Mouse (Mus musculus) myocyte (in vitro differentiated cells): Measurements from ENCODE around the gene Epb41l4b. TPM values are rescaled to one million over a fixed set of nuclear protein-coding genes. Genes with fewer than 3 reads are reported as not detected.

Experiments
- H3K27me3 ChIP-seq: one replicate; pipeline ENCODE4 v1.6.1; 2011; ENCODE audit not compliant: control insufficient read depth, insufficient read depth, insufficient read length
- H3K36me3 ChIP-seq: one replicate; pipeline ENCODE4 v1.6.1; 2011; ENCODE audit not compliant: control insufficient read depth, insufficient read depth
- H3K4me2 ChIP-seq: one replicate; pipeline ENCODE4 v1.6.1; 2011; ENCODE audit warnings: low read depth, control low read depth
- H3K4me3 ChIP-seq: one replicate; pipeline ENCODE4 v1.5.1; 2011; ENCODE audit warnings: mild to moderate bottlenecking, control low read depth, moderate library complexity
- H3K79me2 ChIP-seq: one replicate; pipeline ENCODE4 v1.6.1; 2011; ENCODE audit not compliant: control insufficient read depth, insufficient read depth
- H3ac ChIP-seq: one replicate; pipeline ENCODE4 v1.6.1; 2011; ENCODE audit not compliant: control insufficient read depth, insufficient read length
- CEBPB ChIP-seq: IDR thresholded peaks from 2 replicates; pipeline ENCODE4 v1.6.1; 2011; ENCODE audit warnings: mild to moderate bottlenecking, moderate library complexity; ENCODE audit not compliant: poor library complexity, insufficient read depth, severe bottlenecking
- E2F4 ChIP-seq: IDR thresholded peaks from one replicate; pipeline ENCODE4 v1.6.1; 2011; ENCODE audit warnings: mild to moderate bottlenecking, control low read depth, moderate library complexity; ENCODE audit not compliant: insufficient read depth
- MAX ChIP-seq: IDR thresholded peaks from one replicate; pipeline ENCODE4 v1.6.1; 2011; ENCODE audit warnings: low read depth, mild to moderate bottlenecking, control low read depth
- MYOD1 ChIP-seq, 3 experiments: IDR thresholded peaks; one replicate each; pipeline ENCODE4 v1.6.1; 2011; ENCODE audit warnings: control low read depth in 2 of 3, low read depth in 2 of 3, mild to moderate bottlenecking in 2 of 3, moderate library complexity in 1 of 3; ENCODE audit not compliant: insufficient read length in 2 of 3, control insufficient read depth in 1 of 3
- MYOG ChIP-seq, 3 experiments: IDR thresholded peaks; one replicate each; pipeline ENCODE4 v1.6.1; 2011; ENCODE audit warnings: control low read depth in 2 of 3, low read depth in 2 of 3, mild to moderate bottlenecking in 2 of 3; ENCODE audit not compliant: insufficient read length in 2 of 3, control insufficient read depth in 1 of 3, insufficient read depth in 1 of 3
- POLR2A ChIP-seq: IDR thresholded peaks from one replicate; pipeline ENCODE4 v1.6.1; 2011; ENCODE audit warnings: low read depth, mild to moderate bottlenecking, control low read depth, moderate library complexity; ENCODE audit not compliant: insufficient read length
- POLR2AphosphoS2 ChIP-seq: IDR thresholded peaks from one replicate; pipeline ENCODE4 v1.6.1; 2011; ENCODE audit warnings: low read depth, control low read depth; ENCODE audit not compliant: insufficient read length
- REST ChIP-seq: IDR thresholded peaks from one replicate; pipeline ENCODE4 v1.6.1; 2011; ENCODE audit warnings: mild to moderate bottlenecking, control low read depth, moderate library complexity; ENCODE audit not compliant: insufficient read depth, insufficient read length
- SRF ChIP-seq: IDR thresholded peaks from one replicate; pipeline ENCODE4 v1.6.1; 2011; ENCODE audit warnings: low read depth; ENCODE audit not compliant: control insufficient read depth, insufficient read length
- TCF12 ChIP-seq: IDR thresholded peaks from one replicate; pipeline ENCODE4 v1.6.1; 2011; ENCODE audit warnings: mild to moderate bottlenecking, control low read depth; ENCODE audit not compliant: poor library complexity, insufficient read depth, severe bottlenecking
- TCF3 ChIP-seq: IDR thresholded peaks from one replicate; pipeline ENCODE4 v1.6.1; 2011; ENCODE audit warnings: low read depth, control low read depth; ENCODE audit not compliant: insufficient read length
- USF1 ChIP-seq: IDR thresholded peaks from one replicate; pipeline ENCODE4 v1.6.1; 2011; ENCODE audit warnings: low read depth, mild to moderate bottlenecking, control low read depth, moderate library complexity
- polyA plus RNA-seq: library from polyadenylated mRNA; unstranded; fragments of >200 nt; fragmentation: generic; extraction: Trizol; gene quantifications from one replicate; pipeline ENCODE4 v1.2.1, GENCODE M21; 2012; ENCODE audit warnings: missing spikeins

Gene Epb41l4b
- polyA plus RNA-seq, 1 experiment = 0.31 TPM

DNA sequence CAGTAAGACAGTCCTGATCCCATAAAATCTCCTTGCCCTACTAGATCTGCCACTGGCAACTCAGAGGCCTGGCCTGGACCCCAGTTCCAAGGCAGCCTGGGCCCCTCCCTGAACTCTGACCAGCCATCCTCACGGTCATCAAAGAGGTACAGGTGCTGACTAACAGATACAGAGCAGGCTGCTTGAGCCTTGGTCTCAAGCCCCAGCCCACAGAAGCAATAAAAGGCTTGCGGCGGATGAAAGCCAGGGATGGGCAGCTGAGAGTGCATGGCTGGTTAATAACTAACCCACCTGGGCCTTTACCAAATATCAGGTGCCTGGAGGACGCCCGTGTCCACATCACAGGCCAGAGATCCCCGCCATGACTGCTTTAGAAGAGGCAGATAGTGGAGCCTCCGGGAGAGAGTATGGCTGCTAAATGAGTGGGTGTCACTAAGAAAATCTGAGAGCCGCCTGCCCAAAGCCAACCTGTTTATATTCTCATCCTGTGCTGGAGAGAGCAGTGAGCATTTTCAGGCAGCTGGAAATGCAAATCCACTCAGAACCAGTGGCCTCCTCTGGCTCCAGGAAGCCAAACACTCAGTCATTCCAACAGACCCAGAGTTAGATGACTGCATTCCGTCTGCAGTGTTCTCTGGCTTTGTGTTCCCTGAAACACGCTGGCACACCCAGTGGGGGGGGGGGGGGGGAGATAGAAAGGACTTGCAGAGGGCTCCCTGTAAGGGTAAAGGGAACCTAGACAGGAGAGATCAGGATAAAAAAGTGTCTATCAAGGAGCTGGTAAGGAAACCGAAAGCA, 13.3 kb downstream of the Epb41l4b start:
- H3K4me3 ChIP-seq = no peak overlapping the region
- H3ac ChIP-seq = no peak overlapping the region
- no peaks in the 10 kb centered on the region for H3K36me3 ChIP-seq
- H3K27me3 ChIP-seq = peaks cover 37% of the 10 kb centered on the region
- TF ChIP-seq TCF12 (no peak), USF1 (no peak), REST (no peak), POLR2A (no peak), TCF3 (no peak), CEBPB (no peak), MYOD1 (IDR thresholded peaks at IDR 0.05; ENCODE audit: control insufficient read depth in 1 of 3, insufficient read length in 2 of 3, low read depth in 2 of 3) (no peak), POLR2AphosphoS2 (no peak), MYOG (IDR thresholded peaks at IDR 0.05; ENCODE audit: control insufficient read depth in 1 of 3, insufficient read depth in 1 of 3, insufficient read length in 2 of 3, low read depth in 2 of 3) (no peak), E2F4 (no peak), MAX (no peak), SRF (no peak)
- no peak overlapping the region for H3K4me2 ChIP-seq
- no peaks in the 10 kb centered on the region for H3K79me2 ChIP-seq

GRCm38 (mm10) chr4:57123003-57123402, 20.2 kb downstream of the Epb41l4b start:
- H3K4me2 ChIP-seq = no peak overlapping the region
- no peak overlapping the region for H3ac ChIP-seq
- H3K36me3 ChIP-seq = no peaks in the 10 kb centered on the region
- H3K4me3 ChIP-seq = no peak overlapping the region
- TF ChIP-seq MYOG (IDR thresholded peaks at IDR 0.05; ENCODE audit: control insufficient read depth in 1 of 3, insufficient read depth in 1 of 3, insufficient read length in 2 of 3, low read depth in 2 of 3) = no peak
- no peak for TF ChIP-seq MAX
- peaks cover 34% of the 10 kb centered on the region for H3K27me3 ChIP-seq
- H3K79me2 ChIP-seq = no peaks in the 10 kb centered on the region

DNA sequence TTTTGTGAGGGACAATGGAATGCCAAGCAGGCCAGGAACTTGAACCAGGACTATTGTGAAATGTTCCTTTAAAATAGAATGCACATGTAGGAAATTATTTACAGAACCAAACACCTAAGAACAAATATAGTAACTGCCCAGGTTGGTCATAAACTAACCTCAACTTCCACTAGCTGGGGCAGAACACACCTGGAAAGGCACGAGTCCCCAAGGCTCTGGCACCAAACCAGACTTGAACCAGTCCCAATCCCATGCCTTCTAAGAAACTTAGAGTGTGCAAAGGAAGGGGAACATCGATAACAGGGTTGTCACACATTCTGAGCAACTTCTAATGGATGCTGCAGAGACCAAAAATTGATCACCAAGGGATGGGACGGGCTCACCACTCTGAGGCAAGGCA, 21.1 kb downstream of the Epb41l4b start:
- Histone ChIP-seq H3K36me3 (no peaks in the 10 kb centered on the region), H3ac (no peak overlapping the region), H3K4me2 (no peak overlapping the region), H3K4me3 (no peak overlapping the region), H3K79me2 (no peaks in the 10 kb centered on the region), H3K27me3 (peaks cover 34% of the 10 kb centered on the region)
- no peak for TF ChIP-seq TCF3
- no peak for TF ChIP-seq POLR2A
- no peak for TF ChIP-seq TCF12
- TF ChIP-seq MAX = no peak
- TF ChIP-seq CEBPB = no peak
- no peak for TF ChIP-seq POLR2AphosphoS2
- no peak for TF ChIP-seq E2F4
- no peak for TF ChIP-seq MYOD1 (IDR thresholded peaks at IDR 0.05; ENCODE audit: control insufficient read depth in 1 of 3, insufficient read length in 2 of 3, low read depth in 2 of 3)
- TF ChIP-seq MYOG (IDR thresholded peaks at IDR 0.05; ENCODE audit: control insufficient read depth in 1 of 3, insufficient read depth in 1 of 3, insufficient read length in 2 of 3, low read depth in 2 of 3) = no peak
- TF ChIP-seq SRF = no peak
- TF ChIP-seq USF1 = no peak
- TF ChIP-seq REST = no peak

DNA sequence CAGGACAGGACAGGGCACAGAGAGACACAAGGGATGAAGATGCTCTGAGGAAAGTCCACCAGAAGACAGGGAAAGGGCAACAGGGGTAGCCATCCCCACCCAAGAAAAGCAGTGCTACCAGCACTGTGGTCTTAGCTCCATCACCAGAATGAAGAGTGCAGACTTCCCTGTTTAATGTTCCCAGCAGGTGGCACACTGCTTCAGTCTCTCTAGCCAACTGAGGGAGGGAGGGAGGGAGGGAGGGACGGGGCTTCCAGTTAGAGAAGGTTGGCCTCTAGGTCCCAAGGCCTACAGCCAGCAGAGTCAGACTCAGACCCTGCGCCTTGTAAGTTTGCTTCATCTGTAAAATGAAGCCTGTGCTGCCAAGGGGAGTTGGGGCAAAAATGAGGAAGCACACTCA, 22.7 kb downstream of the Epb41l4b start:
- Histone ChIP-seq H3K27me3 (peaks cover 22% of the 10 kb centered on the region), H3K4me3 (no peak overlapping the region), H3ac (no peak overlapping the region), H3K79me2 (no peaks in the 10 kb centered on the region), H3K4me2 (no peak overlapping the region), H3K36me3 (no peaks in the 10 kb centered on the region)
- TF ChIP-seq POLR2AphosphoS2 (no peak), POLR2A (no peak), REST (no peak), MYOD1 (IDR thresholded peaks at IDR 0.05; ENCODE audit: control insufficient read depth in 1 of 3, insufficient read length in 2 of 3, low read depth in 2 of 3) (no peak), TCF12 (no peak), TCF3 (no peak), MYOG (IDR thresholded peaks at IDR 0.05; ENCODE audit: control insufficient read depth in 1 of 3, insufficient read depth in 1 of 3, insufficient read length in 2 of 3, low read depth in 2 of 3) (no peak), MAX (no peak), E2F4 (no peak), USF1 (no peak), CEBPB (no peak), SRF (no peak)
